Mouse (Mus musculus) ES-Bruce4 (cell line): ENCODE data around the gene Olfr455.

ENCODE experiments used
- CTCF ChIP-seq: IDR thresholded peaks from one replicate; pipeline ENCODE4 v1.8.1; 2011; ENCODE audit warnings: low read depth, low read length
- EP300 ChIP-seq: IDR thresholded peaks from 2 replicates; pipeline ENCODE4 v1.6.1; 2011; ENCODE audit warnings: low read depth, low read length; ENCODE audit not compliant: insufficient read depth
- POLR2A ChIP-seq: IDR thresholded peaks from one replicate; pipeline ENCODE4 v1.8.1; 2011; ENCODE audit warnings: low read length; ENCODE audit not compliant: insufficient read depth

DNA sequence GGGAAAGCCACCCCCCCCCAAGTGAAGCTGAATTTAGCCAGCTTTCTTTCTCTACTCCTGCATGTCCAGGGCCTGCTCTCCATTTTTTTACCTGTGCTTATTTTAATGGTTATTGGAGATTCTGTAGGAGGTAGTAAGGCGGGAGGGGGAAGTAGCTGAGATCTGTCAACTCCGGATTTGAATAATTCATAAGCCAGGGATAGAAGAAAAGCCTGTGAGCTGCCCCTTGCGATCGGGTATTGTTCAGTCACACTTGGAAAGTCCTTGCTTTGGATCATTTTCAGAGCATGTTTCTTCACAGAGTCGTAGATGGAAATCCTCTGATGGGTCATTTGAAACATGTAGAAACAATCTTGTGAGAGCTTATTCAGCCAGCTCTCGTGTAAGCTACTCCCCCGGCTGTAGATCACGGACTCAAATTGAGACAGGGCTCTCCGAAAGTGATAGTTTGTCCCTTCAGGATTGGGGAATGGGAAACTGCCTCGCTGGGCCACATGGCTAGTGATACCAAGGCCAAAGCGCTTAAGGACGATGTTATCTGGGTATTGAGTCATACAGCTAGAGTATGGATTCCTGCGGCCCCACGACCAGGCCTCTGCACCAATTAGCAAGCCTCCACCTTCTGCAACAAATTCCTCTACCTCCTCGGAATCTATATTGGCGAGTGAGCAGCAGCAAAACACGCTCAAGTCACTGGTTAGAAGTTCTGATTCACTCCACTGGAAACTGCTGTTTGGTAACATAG lies 45.9 kb upstream of the Olfr455 start:
- TF ChIP-seq CTCF (no peak), EP300 (no peak), POLR2A (no peak)
